Comparison of ENCODE assay signal across 7 mouse cellular contexts in genomic region chr1:166782106-166782505, GRCm38 (mm10).
DNase-seq lines count a peak whose midpoint lies in the region; TF ChIP-seq lines count a peak whose summit lies in the region.

No protein-coding gene starts in this region.

- TF ChIP-seq CTCF in brain, embryonic 14.5 days (IDR thresholded peaks at IDR 0.05; ENCODE audit: borderline replicate concordance, extremely low read depth, insufficient read depth, insufficient read length), result peak; percentile 72; the same call in 1 of the 2 replicates

- TF ChIP-seq POLR2A in brain, embryonic 14.5 days (IDR thresholded peaks at IDR 0.05; ENCODE audit: borderline replicate concordance, extremely low read depth, insufficient read depth, insufficient read length, poor library complexity, severe bottlenecking), result no peak

- intact Hi-C loops in left cerebral cortex, postnatal 25 days (cut with DNase I), result loop anchor here (1.0 to 10.0 kb wide), 2 partner anchors 252 to 553 kb away; no protein-coding TSS in a partner anchor

- DNase-seq in layer of hippocampus, adult 18-20 months (ENCODE audit: low spot score in 2 of 2), result peak; percentile 22 to 67
- no peak for DNase-seq in layer of hippocampus, adult 9-10 months (ENCODE audit: low spot score)
- DNase-seq in Muller cell, postnatal 12 days (ENCODE audit: inconsistent ontology term), result peak; percentile 42
- DNase-seq in brain, embryonic 14.5 days (ENCODE audit: low read depth), result peak; percentile 86
- peak; percentile 18 for DNase-seq in fibroblast of lung, adult 2 months (ENCODE audit: low read depth)
- DNase-seq in left cerebral cortex, postnatal 25 days (ENCODE audit: low spot score in 2 of 2), result peak; percentile 43 to 73
- peak; percentile 36 for DNase-seq in right cerebral cortex, postnatal 14 days
